ENCODE assay signal across 8 mouse cellular contexts in genomic region chr7:29280801-29281200, GRCm38 (mm10). TPM values are rescaled to one million over a fixed set of nuclear protein-coding genes. Genes with fewer than 3 reads are reported as not detected.
A peak's percentile ranks its signal among the peaks of the same experiment; 100 is the strongest.
DNase-seq lines count a peak whose midpoint lies in the region; ATAC-seq and TF ChIP-seq lines count a peak whose summit lies in the region.

No protein-coding gene starts in this region.

- H3K36me3 ChIP-seq in heart, embryonic 13.5 days, result no peaks in the 10 kb centered on the region
- peaks cover 14% of the 10 kb centered on the region for H3K36me3 ChIP-seq in ES-Bruce4 (ENCODE audit: control insufficient read depth, insufficient read depth, low read length, poor library complexity, severe bottlenecking)
- H3K36me3 ChIP-seq in liver, postnatal 0 days (replicated peaks; ENCODE audit: insufficient read depth, low read length), result no peaks in the 10 kb centered on the region

- no peak for ATAC-seq in heart, embryonic 13.5 days (ENCODE audit: extremely low read depth, insufficient number of reproducible peaks, low FRiP score, low TSS enrichment)
- ATAC-seq in granulocyte monocyte progenitor cell, adult 5-6 weeks (replicated peaks; ENCODE audit: poor library complexity, severe bottlenecking), result peak; percentile 10; the same call in 1 of the 2 replicates
- no peak for ATAC-seq in liver, postnatal 0 days

- peak overlapping the region; percentile 98 for H3K4me2 ChIP-seq in heart, embryonic 13.5 days
- peak overlapping the region; percentile 88 for H3K4me2 ChIP-seq in liver, postnatal 0 days (ENCODE audit: low read depth, low read length)

- peaks cover 38% of the 10 kb centered on the region for H3K4me1 ChIP-seq in heart, embryonic 13.5 days
- H3K4me1 ChIP-seq in ES-Bruce4 (ENCODE audit: control insufficient read depth, insufficient read depth, low read length), result peaks cover 2% of the 10 kb centered on the region
- peaks cover 10% of the 10 kb centered on the region; the same call in 1 of the 2 replicates for H3K4me1 ChIP-seq in liver, postnatal 0 days (ENCODE audit: insufficient read depth)

- peak overlapping the region; percentile 86 for H3K9ac ChIP-seq in heart, embryonic 13.5 days
- H3K9ac ChIP-seq in ES-Bruce4 (ENCODE audit: low read depth, poor library complexity, severe bottlenecking), result peak overlapping the region; percentile 89
- peak overlapping the region; percentile 75 for H3K9ac ChIP-seq in liver, postnatal 0 days (replicated peaks)

- no peak for TF ChIP-seq POLR2A in ES-Bruce4 (IDR thresholded peaks at IDR 0.05; ENCODE audit: insufficient read depth, low read length)

- no peaks in the 10 kb centered on the region for H3K9me3 ChIP-seq in heart, embryonic 13.5 days
- H3K9me3 ChIP-seq in ES-Bruce4 (replicated peaks; ENCODE audit: control insufficient read depth, insufficient read depth, low read length, poor library complexity, severe bottlenecking), result no peaks in the 10 kb centered on the region
- H3K9me3 ChIP-seq in liver, postnatal 0 days (ENCODE audit: low read length), result no peaks in the 10 kb centered on the region

- peak overlapping the region; percentile 71 for H3K4me3 ChIP-seq in heart, embryonic 13.5 days
- H3K4me3 ChIP-seq in ES-Bruce4 (ENCODE audit: low read depth, low read length), result peak overlapping the region; percentile 87
- H3K4me3 ChIP-seq in liver, postnatal 0 days (ENCODE audit: low read depth, low read length), result peak overlapping the region; percentile 70

- no peak for DNase-seq in heart, postnatal 4 days
- no peak for DNase-seq in liver, postnatal 0 days
- peak; percentile 66 for DNase-seq in thymus, postnatal 4 days
- DNase-seq in right cerebral cortex, postnatal 25 days, result no peak
- no peak for DNase-seq in right cerebral cortex, postnatal 10 days (ENCODE audit: low spot score in 2 of 2)

- no peak for TF ChIP-seq EP300 in ES-Bruce4 (IDR thresholded peaks at IDR 0.05; ENCODE audit: insufficient read depth, low read depth, low read length)
- no peak for TF ChIP-seq EP300 in liver, postnatal 0 days (IDR thresholded peaks at IDR 0.05; ENCODE audit: low read depth)

- peaks cover 50% of the 10 kb centered on the region for H3K27me3 ChIP-seq in heart, embryonic 13.5 days (replicated peaks)
- no peaks in the 10 kb centered on the region for H3K27me3 ChIP-seq in ES-Bruce4 (ENCODE audit: control insufficient read depth, insufficient read depth, low read length, poor library complexity, severe bottlenecking)
- H3K27me3 ChIP-seq in liver, postnatal 0 days (ENCODE audit: insufficient read depth, low read length), result 0 out of 2 replicates have a peak, but pooled peaks cover 7% of the 10 kb centered on the region

- 0 out of 2 replicates have a peak overlapping the region, but pooled peaks have one; percentile 57 for H3K27ac ChIP-seq in heart, embryonic 13.5 days (replicated peaks)
- peak overlapping the region; percentile 5; the same call in 1 of the 2 replicates for H3K27ac ChIP-seq in ES-Bruce4 (ENCODE audit: insufficient read depth, low read length)
- H3K27ac ChIP-seq in liver, postnatal 0 days (ENCODE audit: low read depth), result peak overlapping the region; percentile 73; the same call in 1 of the 2 replicates

- 14% methylated on average over 13 of the region's 13 CpGs for WGBS in heart, embryonic 13.5 days
- 15% methylated on average over 13 of the region's 13 CpGs for WGBS in liver, postnatal 0 days (ENCODE audit: insufficient replicate concordance)

- TF ChIP-seq CTCF in ES-Bruce4 (IDR thresholded peaks at IDR 0.05; ENCODE audit: low read depth, low read length), result no peak
- TF ChIP-seq CTCF in liver, postnatal 0 days (IDR thresholded peaks at IDR 0.05; ENCODE audit: low read depth), result no peak

RNA-seq across cellular contexts. Expression of gene Spint2, which starts 0.9 kb away (rescaled TPM):
- 111 and 116 TPM in 2 replicates for polyA plus RNA-seq in heart, embryonic 13.5 days (2015; fragmentation: Nextera tagmentation; extraction: Ambion mirVana)
- 10 to 100 TPM; 71.2 to 73.7 TPM for total RNA-seq in heart, postnatal 4 days (2021)
- polyA plus RNA-seq in ES-Bruce4 (2011; ENCODE audit: insufficient read depth, insufficient read length, low read depth, missing spikeins), result 264 and 288 TPM in 2 replicates
- 45.1 and 55.0 TPM in 2 replicates for total RNA-seq in granulocyte monocyte progenitor cell, adult 5-6 weeks (2014; fragmentation: Nextera tagmentation)
- total RNA-seq in granulocyte monocyte progenitor cell, adult 5-6 weeks (2017), result 24.4 and 29.9 TPM in 2 replicates
- polyA plus RNA-seq in liver, postnatal 0 days (2015; fragmentation: Nextera tagmentation; extraction: Ambion mirVana), result 84.8 and 94.7 TPM in 2 replicates

RNA-seq across cellular contexts. Expression of gene Ppp1r14a, which starts 8.3 kb away (rescaled TPM):
- polyA plus RNA-seq in heart, embryonic 13.5 days (2015; fragmentation: Nextera tagmentation; extraction: Ambion mirVana), result 13.3 and 14.9 TPM in 2 replicates
- total RNA-seq in heart, postnatal 4 days (2021), result 10 to 100 TPM; 22.8 to 24.7 TPM
- 22.1 and 29.1 TPM in 2 replicates for polyA plus RNA-seq in ES-Bruce4 (2011; ENCODE audit: insufficient read depth, insufficient read length, low read depth, missing spikeins)
- not detected in 2 replicates for total RNA-seq in granulocyte monocyte progenitor cell, adult 5-6 weeks (2014; fragmentation: Nextera tagmentation)
- total RNA-seq in granulocyte monocyte progenitor cell, adult 5-6 weeks (2017), result not detected in 2 replicates
- 5.5 and 5.8 TPM in 2 replicates for polyA plus RNA-seq in liver, postnatal 0 days (2015; fragmentation: Nextera tagmentation; extraction: Ambion mirVana)

RNA-seq across cellular contexts. Expression of gene Dpf1, which starts 22.9 kb away (rescaled TPM):
- 2.0 and 3.7 TPM in 2 replicates for polyA plus RNA-seq in heart, embryonic 13.5 days (2015; fragmentation: Nextera tagmentation; extraction: Ambion mirVana)
- 1 to 10 TPM; 1.2 to 1.8 TPM for total RNA-seq in heart, postnatal 4 days (2021)
- polyA plus RNA-seq in ES-Bruce4 (2011; ENCODE audit: insufficient read depth, insufficient read length, low read depth, missing spikeins), result 5.9 and 6.1 TPM in 2 replicates
- not detected in 2 replicates for total RNA-seq in granulocyte monocyte progenitor cell, adult 5-6 weeks (2014; fragmentation: Nextera tagmentation)
- 0.22 TPM in 1 of 2 replicates, not detected in the other for total RNA-seq in granulocyte monocyte progenitor cell, adult 5-6 weeks (2017)
- 0.63 and 0.69 TPM in 2 replicates for polyA plus RNA-seq in liver, postnatal 0 days (2015; fragmentation: Nextera tagmentation; extraction: Ambion mirVana)

RNA-seq across cellular contexts. Expression of gene 2200002D01Rik, which starts 32.5 kb away (rescaled TPM):
- 5.7 and 7.3 TPM in 2 replicates for polyA plus RNA-seq in heart, embryonic 13.5 days (2015; fragmentation: Nextera tagmentation; extraction: Ambion mirVana)
- total RNA-seq in heart, postnatal 4 days (2021), result 1 to 10 TPM; 4.4 to 8.1 TPM
- polyA plus RNA-seq in ES-Bruce4 (2011; ENCODE audit: insufficient read depth, insufficient read length, low read depth, missing spikeins), result 33.6 and 34.1 TPM in 2 replicates
- not detected in 2 replicates for total RNA-seq in granulocyte monocyte progenitor cell, adult 5-6 weeks (2014; fragmentation: Nextera tagmentation)
- total RNA-seq in granulocyte monocyte progenitor cell, adult 5-6 weeks (2017), result 0.99 TPM in 1 of 2 replicates, not detected in the other
- polyA plus RNA-seq in liver, postnatal 0 days (2015; fragmentation: Nextera tagmentation; extraction: Ambion mirVana), result 1.9 and 3.3 TPM in 2 replicates

RNA-seq across cellular contexts. Expression of gene Yif1b, which starts 42.7 kb away (rescaled TPM):
- 107 and 117 TPM in 2 replicates for polyA plus RNA-seq in heart, embryonic 13.5 days (2015; fragmentation: Nextera tagmentation; extraction: Ambion mirVana)
- 10 to 100 TPM; 81.5 to 82.5 TPM for total RNA-seq in heart, postnatal 4 days (2021)
- 50.9 and 55.2 TPM in 2 replicates for polyA plus RNA-seq in ES-Bruce4 (2011; ENCODE audit: insufficient read depth, insufficient read length, low read depth, missing spikeins)
- 57.1 and 86.7 TPM in 2 replicates for total RNA-seq in granulocyte monocyte progenitor cell, adult 5-6 weeks (2014; fragmentation: Nextera tagmentation)
- 33.1 and 33.4 TPM in 2 replicates for total RNA-seq in granulocyte monocyte progenitor cell, adult 5-6 weeks (2017)
- polyA plus RNA-seq in liver, postnatal 0 days (2015; fragmentation: Nextera tagmentation; extraction: Ambion mirVana), result 45.0 and 46.8 TPM in 2 replicates

Comparison
In these comparisons a context has a peak if more than half of its experiments do, and no peak if none do; other contexts are left out.
1. H3K27ac ChIP-seq: peak in every context shown above with its lines; median percentile 73 in liver, postnatal 0 days; 57 in heart, embryonic 13.5 days; 5 in ES-Bruce4.